Mouse (Mus musculus) adrenal gland, postnatal 36 days (tissue): Measurements from ENCODE around the gene Olfr910. TPM values are rescaled to one million over a fixed set of nuclear protein-coding genes. Genes with fewer than 3 reads are reported as not detected.

Experiments
- DNase-seq, 2 experiments: peaks; one replicate each; pipeline ENCODE4 v3.0.0; 2021; ENCODE audit warnings: mixed read lengths in 1 of 2
- long read RNA-seq, 2 experiments: library from polyadenylated mRNA; stranded (forward); transcript quantifications; one replicate each; pipeline ENCODE4 v2.0.0; 2021; ENCODE audit warnings: borderline sequencing depth in 2 of 2
- total RNA-seq, 2 experiments: library from RNA; stranded (reverse); gene quantifications; 2 replicates each; pipeline ENCODE4 v1.2.3; 2021

The Olfr910 gene
- not detected for total RNA-seq
- long read RNA-seq, experiment 1: 0 reads
- long read RNA-seq, experiment 2: 0 reads

GRCm38 (mm10) chr9:38537549-38537948, at the start of gene Olfr910:
Gene Olfr910, plus strand, starts transcription at chr9:38537849.
- no peak for DNase-seq

- no peak for DNase-seq
Measured at GRCm38 (mm10) chr9:38495501-38495900, 42.1 kb upstream of the Olfr910 start, which contains the start of gene Olfr907. Gene Olfr907, plus strand, starts transcription at chr9:38495801.

- no peak for DNase-seq
Measured at GRCm38 (mm10) chr9:38512353-38512752, 25.3 kb upstream of the Olfr910 start.

DNA sequence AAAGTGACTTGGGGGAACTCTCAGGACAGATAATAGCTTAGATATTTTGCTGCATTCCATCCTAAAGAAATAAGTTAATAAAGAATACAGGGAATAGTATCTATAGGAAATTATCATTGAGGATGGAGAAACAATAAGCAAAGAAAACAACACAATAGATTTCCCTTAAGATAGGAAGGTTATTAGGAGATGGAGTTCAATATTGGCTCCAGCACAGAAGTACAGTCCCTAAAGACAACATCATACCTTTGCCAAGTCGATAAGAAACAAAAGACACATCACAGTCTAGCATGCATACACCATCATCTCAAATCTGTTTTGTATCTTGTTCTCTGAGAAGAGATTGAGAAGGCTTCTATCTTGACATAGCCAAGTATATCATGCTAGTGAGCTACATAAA, 16.4 kb upstream of the Olfr910 start, which contains the start of gene Olfr911-ps1:
Olfr911-ps1 (plus strand) TSS at position 301 of the 400 bp plus-strand sequence.
- DNase-seq: no peak

- no peak for DNase-seq
Measured at GRCm38 (mm10) chr9:38579878-38580277, 42.2 kb downstream of the Olfr910 start, which contains the start of gene Olfr912. Gene Olfr912, plus strand, starts transcription at chr9:38580178.

Other genes starting within 250 kb of the Olfr910 start
- gene Olfr896-ps1, start 246.7 kb upstream of the Olfr910 start, total RNA-seq: not detected
- gene Olfr25, start 208.8 kb upstream of the Olfr910 start, total RNA-seq: not detected
- not detected for gene Olfr898, start 189.4 kb upstream of the Olfr910 start, total RNA-seq
- not detected for gene Olfr250, start 171.0 kb upstream of the Olfr910 start, total RNA-seq
- gene Olfr251, start 160.8 kb upstream of the Olfr910 start, total RNA-seq: not detected
- gene Olfr147, start 136.2 kb upstream of the Olfr910 start, total RNA-seq: not detected
- gene Olfr901, start 108.4 kb upstream of the Olfr910 start, total RNA-seq: not detected
- gene Olfr902, start 90.2 kb upstream of the Olfr910 start, total RNA-seq: not detected
- not detected for gene Olfr904, start 74.7 kb upstream of the Olfr910 start, total RNA-seq
- gene Olfr905, start 66.7 kb upstream of the Olfr910 start, total RNA-seq: under 1 TPM in 1 of 2 experiments, not detected in 1; 0.13 TPM
- gene Olfr906, start 50.8 kb upstream of the Olfr910 start, total RNA-seq: not detected
- gene Olfr907, start 42.0 kb upstream of the Olfr910 start, total RNA-seq: not detected
- gene Olfr911-ps1, start 16.3 kb upstream of the Olfr910 start, total RNA-seq: not detected
- not detected for gene Olfr912, start 42.3 kb downstream of the Olfr910 start, total RNA-seq
- gene Olfr913, start 54.9 kb downstream of the Olfr910 start, total RNA-seq: not detected
- gene Olfr914, start 67.3 kb downstream of the Olfr910 start, total RNA-seq: not detected
- gene Olfr916, start 122.0 kb downstream of the Olfr910 start, total RNA-seq: not detected
- not detected for gene Olfr917, start 128.0 kb downstream of the Olfr910 start, total RNA-seq
- not detected for gene Olfr918, start 136.8 kb downstream of the Olfr910 start, total RNA-seq
- not detected for gene Olfr919, start 165.8 kb downstream of the Olfr910 start, total RNA-seq
- gene Vwa5a, start 180.4 kb downstream of the Olfr910 start, total RNA-seq: 10 to 100 TPM; 41.1 to 48.3 TPM
- gene Olfr920, start 214.4 kb downstream of the Olfr910 start, total RNA-seq: under 1 TPM; 0.23 to 0.40 TPM
- not detected for gene Olfr921, start 235.2 kb downstream of the Olfr910 start, total RNA-seq